Mouse (Mus musculus) embryonic facial prominence, embryonic 15.5 days (tissue): ENCODE data around the gene Maml3. TPM values are rescaled to one million over a fixed set of nuclear protein-coding genes. Genes with fewer than 3 reads are reported as not detected.

Experiments
- ATAC-seq: fragments of 200-750 bp; cut with Nextera tagmentation; 2 replicates; pipeline ENCODE4 v1.8.0; 2017; ENCODE audit warnings: low read depth, moderate TSS enrichment; ENCODE audit not compliant: insufficient number of reproducible peaks, low FRiP score, low TSS enrichment
- H3K27ac ChIP-seq: fragments of 300-500 bp; sonication (generic); replicated peaks from 2 replicates; pipeline ENCODE4 v1.5.1; 2015; ENCODE audit warnings: mild to moderate bottlenecking, inconsistent platforms
- H3K27me3 ChIP-seq: fragments of 300-500 bp; sonication (generic); 2 replicates; pipeline ENCODE4 v1.6.1; 2015; ENCODE audit warnings: inconsistent platforms
- H3K36me3 ChIP-seq: fragments of 300-500 bp; sonication (generic); 2 replicates; pipeline ENCODE4 v1.6.1; 2015; ENCODE audit warnings: mild to moderate bottlenecking, inconsistent platforms
- H3K4me1 ChIP-seq: fragments of 300-500 bp; sonication (generic); 2 replicates; pipeline ENCODE4 v1.6.1; 2015; ENCODE audit warnings: inconsistent platforms
- H3K4me2 ChIP-seq: fragments of 300-500 bp; sonication (generic); replicated peaks from 2 replicates; pipeline ENCODE4 v1.6.1; 2015; ENCODE audit warnings: mild to moderate bottlenecking, inconsistent platforms
- H3K4me3 ChIP-seq: fragments of 300-500 bp; sonication (generic); replicated peaks from 2 replicates; pipeline ENCODE4 v1.5.1; 2015; ENCODE audit warnings: mild to moderate bottlenecking, inconsistent platforms
- H3K9ac ChIP-seq: fragments of 300-500 bp; sonication (generic); 2 replicates; pipeline ENCODE4 v1.6.1; 2015; ENCODE audit warnings: inconsistent platforms
- H3K9me3 ChIP-seq: fragments of 300-500 bp; sonication (generic); replicated peaks from 2 replicates; pipeline ENCODE4 v1.6.1; 2016; ENCODE audit warnings: inconsistent platforms
- WGBS: fragments of 180-500 bp; shearing (Covaris S2); methylation state at CpG from one replicate; pipeline ENCODE4 v1.1.7; 2015; 5-methylcytosine and 5-hydroxymethylcytosine counted together
- polyA plus RNA-seq: library from polyadenylated mRNA; unstranded; fragments of >200 nt; fragmentation: Nextera tagmentation; extraction: Ambion mirVana; gene quantifications from 2 replicates; pipeline ENCODE4 v1.2.1, GENCODE M21; 2015

Gene Maml3
- polyA plus RNA-seq, 1 experiment from 2014 or later, result 6.5 TPM

DNA sequence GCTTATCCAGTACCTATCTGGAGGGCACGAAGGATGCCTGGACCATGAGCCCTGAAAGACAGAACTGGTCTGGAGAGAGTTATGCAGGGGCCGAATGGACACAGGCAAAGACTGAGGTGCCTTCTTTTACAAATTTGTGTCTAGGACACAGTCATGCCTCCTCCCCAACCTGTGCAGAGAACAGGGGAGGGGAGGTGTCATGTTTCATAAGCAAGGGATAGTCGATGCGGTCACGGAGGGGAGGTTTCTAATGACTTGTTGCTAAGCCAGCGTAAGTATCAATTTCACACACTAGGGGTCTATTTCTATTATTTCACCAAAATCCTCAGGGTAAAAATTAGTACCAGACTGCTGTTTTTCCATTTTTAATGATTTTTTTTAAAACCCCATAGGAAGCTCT is 301.0 kb downstream of the Maml3 start:
- no peaks in the 10 kb centered on the region for H3K9me3 ChIP-seq
- no peak overlapping the region for H3K9ac ChIP-seq
- no peak overlapping the region for H3K4me3 ChIP-seq
- H3K4me1 ChIP-seq, result peaks cover 11% of the 10 kb centered on the region; the same call in 1 of the 2 replicates
- no peak overlapping the region for H3K4me2 ChIP-seq
- ATAC-seq, result no peak
- H3K27ac ChIP-seq, result no peak overlapping the region
- 23% methylated on average over 6 of the region's 6 CpGs for WGBS
- H3K36me3 ChIP-seq, result no peaks in the 10 kb centered on the region
- H3K27me3 ChIP-seq, result no peaks in the 10 kb centered on the region

DNA sequence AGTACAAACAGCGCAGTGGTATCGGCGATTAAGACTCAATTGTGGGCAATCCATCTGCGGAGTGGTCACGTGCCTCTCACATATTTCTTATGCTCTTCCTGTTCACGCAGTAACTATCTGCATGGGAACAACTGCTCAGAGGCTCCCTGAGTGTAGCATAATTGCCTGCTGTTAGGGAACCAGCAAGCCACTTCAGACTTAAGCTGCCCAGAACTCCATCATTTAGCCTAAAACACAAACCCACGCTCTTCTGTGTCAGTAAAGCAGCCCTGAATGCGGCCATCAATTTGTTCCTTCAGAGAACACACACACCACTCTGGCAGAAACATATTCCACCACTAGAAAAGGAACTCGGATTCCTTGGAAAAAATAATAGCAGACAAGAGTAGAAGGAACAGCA is 305.2 kb downstream of the Maml3 start:
- no peak overlapping the region for H3K4me3 ChIP-seq
- no peaks in the 10 kb centered on the region for H3K36me3 ChIP-seq
- peaks cover 15% of the 10 kb centered on the region for H3K4me1 ChIP-seq
- no peaks in the 10 kb centered on the region for H3K27me3 ChIP-seq
- ATAC-seq, result no peak
- H3K4me2 ChIP-seq, result no peak overlapping the region
- no peak overlapping the region for H3K27ac ChIP-seq
- H3K9me3 ChIP-seq, result no peaks in the 10 kb centered on the region
- no peak overlapping the region for H3K9ac ChIP-seq
- WGBS, result 84% methylated on average over 9 of the region's 9 CpGs

DNA sequence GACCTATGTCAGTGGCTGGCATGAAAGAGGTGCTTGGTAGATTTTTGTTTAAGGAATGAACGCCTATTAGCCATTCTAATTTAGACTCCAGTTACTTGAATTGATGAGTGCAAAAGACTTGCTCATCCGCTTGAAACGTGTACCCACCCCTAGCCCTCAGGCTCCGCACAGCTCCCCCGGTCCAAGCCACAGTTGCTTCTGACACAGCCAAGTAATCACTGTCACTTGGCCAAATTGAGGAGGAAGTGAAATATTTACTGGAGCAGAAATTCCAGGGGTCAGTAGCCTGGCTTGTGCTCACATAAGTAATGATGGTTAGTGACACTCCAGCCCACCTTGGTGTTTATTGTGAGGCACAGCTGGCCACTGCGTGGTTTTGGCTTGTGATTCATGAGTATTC is 308.0 kb downstream of the Maml3 start:
- 47% methylated on average over 6 of the region's 6 CpGs for WGBS
- no peak overlapping the region for H3K27ac ChIP-seq
- no peak for ATAC-seq
- peaks cover 6% of the 10 kb centered on the region for H3K4me1 ChIP-seq
- H3K9me3 ChIP-seq, result no peaks in the 10 kb centered on the region
- H3K36me3 ChIP-seq, result no peaks in the 10 kb centered on the region
- no peak overlapping the region for H3K9ac ChIP-seq
- peak overlapping the region; percentile 11; the same call in 1 of the 2 replicates for H3K4me2 ChIP-seq
- H3K27me3 ChIP-seq, result no peaks in the 10 kb centered on the region
- H3K4me3 ChIP-seq, result no peak overlapping the region

DNA sequence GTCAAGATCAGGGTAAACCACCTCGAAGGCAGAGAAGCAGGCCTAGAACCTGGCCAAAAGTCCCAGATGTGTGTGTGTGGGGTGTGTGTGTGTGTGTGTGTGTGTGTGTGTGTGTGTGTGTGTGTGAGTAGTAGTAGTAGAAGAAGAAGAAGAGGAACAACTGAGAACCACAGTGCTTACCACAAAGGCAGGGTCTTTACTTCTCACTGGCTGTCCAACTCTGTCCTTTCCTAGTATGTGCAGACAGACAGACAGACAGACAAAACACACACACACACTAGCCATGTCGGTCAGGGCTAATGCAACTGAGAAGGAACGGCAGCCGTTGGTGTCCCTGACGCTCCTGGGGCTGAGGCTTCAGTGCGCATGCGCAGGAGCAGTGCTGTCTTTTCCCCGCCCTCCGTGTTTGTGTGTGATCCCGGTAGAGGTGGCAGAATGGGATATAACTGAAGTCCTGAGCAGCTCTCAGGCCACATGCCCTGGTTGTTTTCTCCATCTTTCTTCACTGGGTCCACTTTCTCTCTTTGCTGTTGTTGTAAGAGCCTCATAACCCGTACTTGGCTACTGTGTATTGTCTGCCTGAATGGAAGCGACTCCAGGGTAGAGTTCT is 308.6 kb downstream of the Maml3 start:
- no peaks in the 10 kb centered on the region for H3K9me3 ChIP-seq
- no peaks in the 10 kb centered on the region for H3K27me3 ChIP-seq
- no peak for ATAC-seq
- WGBS, result 66% methylated on average over 12 of the region's 12 CpGs
- H3K4me2 ChIP-seq, result peak overlapping the region; percentile 11; the same call in 1 of the 2 replicates
- no peak overlapping the region for H3K9ac ChIP-seq
- no peak overlapping the region for H3K27ac ChIP-seq
- peaks cover 6% of the 10 kb centered on the region for H3K4me1 ChIP-seq
- no peak overlapping the region for H3K4me3 ChIP-seq
- H3K36me3 ChIP-seq, result no peaks in the 10 kb centered on the region

DNA sequence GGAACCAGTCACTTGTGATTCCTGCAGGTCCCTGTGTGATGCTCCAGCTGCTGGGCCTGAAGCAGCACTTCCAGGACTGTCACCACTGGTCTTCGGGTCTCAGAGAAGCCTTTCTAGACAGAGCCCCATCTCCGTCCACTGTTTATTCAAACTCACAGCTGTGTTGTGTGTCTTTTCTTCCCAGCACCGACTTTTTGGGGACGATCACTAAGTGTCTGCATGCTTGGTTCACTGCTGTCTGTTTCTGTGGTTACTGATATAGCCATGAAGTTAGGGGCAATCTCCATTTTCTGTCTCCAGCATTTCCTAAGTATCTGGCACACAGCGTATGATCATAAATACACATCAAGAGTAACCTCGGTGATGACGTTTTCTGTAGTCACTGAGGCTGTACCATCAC is 313.3 kb downstream of the Maml3 start:
- ATAC-seq, result no peak
- H3K27ac ChIP-seq, result no peak overlapping the region
- no peaks in the 10 kb centered on the region for H3K36me3 ChIP-seq
- no peaks in the 10 kb centered on the region for H3K27me3 ChIP-seq
- WGBS, result 79% methylated on average over 7 of the region's 7 CpGs
- no peak overlapping the region for H3K9ac ChIP-seq
- peaks cover 21% of the 10 kb centered on the region for H3K4me1 ChIP-seq
- H3K4me2 ChIP-seq, result no peak overlapping the region
- no peaks in the 10 kb centered on the region for H3K9me3 ChIP-seq
- H3K4me3 ChIP-seq, result no peak overlapping the region

DNA sequence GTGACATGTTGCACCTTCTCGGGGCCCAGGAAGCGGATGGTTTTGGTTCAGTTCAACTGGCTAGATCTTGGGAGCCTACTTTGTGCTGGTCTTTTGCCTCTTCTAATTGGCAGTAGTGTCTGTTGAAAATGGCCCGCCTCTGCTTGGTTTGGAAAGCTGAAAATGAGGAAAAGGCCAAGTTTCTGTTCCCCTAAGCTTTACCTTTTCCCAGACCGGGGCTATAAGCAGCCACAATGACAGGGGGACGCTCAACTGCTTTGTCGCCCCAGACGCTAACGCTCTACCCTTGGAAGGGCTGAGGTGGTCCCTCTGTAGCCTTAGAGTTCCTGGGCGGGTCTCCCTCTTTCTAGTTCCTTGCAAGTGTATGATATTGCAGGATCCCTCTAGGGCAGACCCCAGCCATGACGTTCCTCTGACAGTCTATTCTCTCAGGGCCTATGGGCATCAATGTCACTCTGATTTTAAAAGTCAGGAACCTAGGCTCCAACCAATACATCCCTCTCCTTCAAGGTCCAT is 315.4 kb downstream of the Maml3 start:
- Histone ChIP-seq H3K4me3 (peak overlapping the region; percentile 27), H3K27ac (peak overlapping the region; percentile 71), H3K9ac (no peak overlapping the region), H3K4me1 (peaks cover 20% of the 10 kb centered on the region), H3K27me3 (no peaks in the 10 kb centered on the region), H3K9me3 (no peaks in the 10 kb centered on the region), H3K36me3 (no peaks in the 10 kb centered on the region), H3K4me2 (peak overlapping the region; percentile 40)
- WGBS, result 56% methylated on average over 10 of the region's 10 CpGs
- no peak for ATAC-seq

DNA sequence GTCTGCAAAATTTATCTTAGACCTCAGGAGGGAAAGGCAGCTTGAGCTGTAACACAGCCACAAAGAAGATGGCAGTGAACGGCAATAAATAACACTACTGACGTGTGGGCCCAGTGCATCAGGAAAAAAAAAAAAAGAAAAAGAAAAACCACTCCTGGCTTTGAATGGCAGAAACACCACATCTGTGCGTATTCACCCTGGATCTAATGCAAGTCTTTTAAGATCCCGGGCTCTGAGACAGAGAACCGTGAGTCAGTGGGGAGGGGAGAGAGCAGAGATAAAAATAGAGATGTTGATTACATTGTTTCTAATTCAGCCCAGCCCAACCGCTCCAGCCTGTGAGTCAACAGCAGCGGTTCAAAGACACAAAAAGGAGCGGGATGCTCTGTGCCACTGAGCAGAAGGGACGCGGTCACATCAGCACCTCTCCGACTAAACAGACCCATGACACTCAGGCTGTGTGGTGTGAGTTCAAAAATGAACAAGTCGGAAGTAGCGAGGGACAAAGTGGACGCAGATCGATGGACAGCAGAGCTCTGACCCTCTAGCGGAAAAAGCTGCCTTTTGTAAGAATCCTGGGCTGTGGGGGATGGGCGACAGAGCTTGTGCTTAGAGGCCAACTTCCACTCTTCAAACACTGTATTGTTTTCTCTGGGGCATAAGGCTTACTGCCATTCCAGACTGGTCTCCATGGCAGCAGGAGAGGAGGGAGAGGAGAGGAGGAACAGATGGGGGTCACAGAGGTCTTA is 316.1 kb downstream of the Maml3 start:
- Histone ChIP-seq H3K9ac (no peak overlapping the region), H3K27me3 (no peaks in the 10 kb centered on the region), H3K4me1 (peaks cover 20% of the 10 kb centered on the region), H3K9me3 (no peaks in the 10 kb centered on the region), H3K4me3 (peak overlapping the region; percentile 27), H3K4me2 (peak overlapping the region; percentile 40), H3K27ac (peak overlapping the region; percentile 71), H3K36me3 (no peaks in the 10 kb centered on the region)
- WGBS, result 3% methylated on average over 17 of the region's 17 CpGs
- ATAC-seq, result 0 out of 2 replicates have a peak, but pooled peaks have one; percentile 55

DNA sequence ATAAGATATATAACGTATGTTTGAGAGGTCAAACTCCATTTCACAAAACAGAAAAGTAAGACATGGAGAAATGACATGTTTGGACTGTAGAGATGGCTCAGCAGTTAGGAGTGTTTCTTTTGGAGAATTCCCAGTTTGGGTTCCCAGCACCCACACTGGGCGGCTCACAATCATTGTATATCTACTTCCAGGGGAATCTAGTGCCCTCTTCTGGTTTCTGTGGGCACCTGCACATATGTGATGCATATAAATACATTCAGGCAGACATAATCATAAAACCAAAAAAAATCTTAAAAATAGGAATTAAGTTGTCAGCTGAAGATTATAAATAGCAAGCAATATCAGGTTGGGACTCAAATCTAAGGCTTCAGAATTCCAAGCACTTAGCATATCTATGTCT is 316.9 kb downstream of the Maml3 start:
- WGBS, result 95% methylated on average over 2 of the region's 2 CpGs
- H3K4me1 ChIP-seq, result peaks cover 20% of the 10 kb centered on the region

DNA sequence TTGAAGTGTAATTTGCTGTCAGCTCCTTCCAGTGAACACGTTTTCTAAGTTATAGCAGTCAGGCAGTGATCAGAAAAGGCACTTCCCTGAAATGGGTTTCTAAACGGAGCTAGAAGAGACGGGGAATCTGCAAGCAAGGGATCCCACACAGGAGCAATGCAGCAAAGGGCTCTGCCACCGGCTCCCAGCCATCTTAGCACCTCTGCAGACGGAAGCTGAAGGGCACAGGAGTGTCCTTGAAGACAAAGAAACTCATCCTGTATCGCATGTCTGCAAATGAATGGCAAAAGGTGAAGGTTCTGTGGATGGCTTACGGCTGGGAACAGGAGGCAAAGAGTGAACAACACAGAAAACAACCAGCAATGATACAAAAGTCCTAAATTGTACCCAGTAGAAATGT is 319.1 kb downstream of the Maml3 start:
- no peaks in the 10 kb centered on the region for H3K36me3 ChIP-seq
- no peaks in the 10 kb centered on the region for H3K27me3 ChIP-seq
- no peak for ATAC-seq
- H3K9ac ChIP-seq, result no peak overlapping the region
- H3K27ac ChIP-seq, result no peak overlapping the region
- H3K9me3 ChIP-seq, result no peaks in the 10 kb centered on the region
- WGBS, result 83% methylated on average over 7 of the region's 7 CpGs
- no peak overlapping the region for H3K4me2 ChIP-seq
- no peak overlapping the region for H3K4me3 ChIP-seq
- peaks cover 18% of the 10 kb centered on the region for H3K4me1 ChIP-seq

More for the DNA sequence above, 316.9 kb downstream of the Maml3 start:
- Histone ChIP-seq H3K27me3 (no peaks in the 10 kb centered on the region), H3K27ac (no peak overlapping the region), H3K4me2 (no peak overlapping the region), H3K9me3 (no peaks in the 10 kb centered on the region), H3K4me3 (no peak overlapping the region), H3K9ac (no peak overlapping the region), H3K36me3 (no peaks in the 10 kb centered on the region)
- ATAC-seq, result no peak

DNA sequence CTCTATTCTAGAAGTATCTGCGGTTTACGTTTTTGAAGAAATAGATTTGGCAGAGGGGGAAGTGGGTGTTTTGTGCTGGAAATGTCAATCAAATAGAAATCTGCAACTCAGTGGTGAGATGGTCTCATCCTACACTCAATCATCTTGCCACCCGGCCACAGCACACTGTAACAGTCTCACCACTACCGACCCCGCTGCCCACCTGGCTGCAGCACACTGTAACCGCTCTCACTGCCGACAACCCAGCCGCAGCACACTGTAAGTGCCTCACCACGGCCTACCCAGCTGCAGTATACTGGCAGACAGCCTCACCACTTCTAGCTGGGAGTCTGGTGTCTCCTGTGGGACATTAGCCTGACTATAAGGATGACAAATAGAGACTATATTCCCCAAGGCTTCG is 322.7 kb downstream of the Maml3 start:
- H3K9ac ChIP-seq, result no peak overlapping the region
- H3K4me1 ChIP-seq, result peaks cover 12% of the 10 kb centered on the region
- ATAC-seq, result no peak
- no peaks in the 10 kb centered on the region for H3K9me3 ChIP-seq
- no peak overlapping the region for H3K4me2 ChIP-seq
- no peaks in the 10 kb centered on the region for H3K36me3 ChIP-seq
- no peak overlapping the region for H3K4me3 ChIP-seq
- H3K27ac ChIP-seq, result no peak overlapping the region
- 87% methylated on average over 10 of the region's 10 CpGs for WGBS
- H3K27me3 ChIP-seq, result no peaks in the 10 kb centered on the region

DNA sequence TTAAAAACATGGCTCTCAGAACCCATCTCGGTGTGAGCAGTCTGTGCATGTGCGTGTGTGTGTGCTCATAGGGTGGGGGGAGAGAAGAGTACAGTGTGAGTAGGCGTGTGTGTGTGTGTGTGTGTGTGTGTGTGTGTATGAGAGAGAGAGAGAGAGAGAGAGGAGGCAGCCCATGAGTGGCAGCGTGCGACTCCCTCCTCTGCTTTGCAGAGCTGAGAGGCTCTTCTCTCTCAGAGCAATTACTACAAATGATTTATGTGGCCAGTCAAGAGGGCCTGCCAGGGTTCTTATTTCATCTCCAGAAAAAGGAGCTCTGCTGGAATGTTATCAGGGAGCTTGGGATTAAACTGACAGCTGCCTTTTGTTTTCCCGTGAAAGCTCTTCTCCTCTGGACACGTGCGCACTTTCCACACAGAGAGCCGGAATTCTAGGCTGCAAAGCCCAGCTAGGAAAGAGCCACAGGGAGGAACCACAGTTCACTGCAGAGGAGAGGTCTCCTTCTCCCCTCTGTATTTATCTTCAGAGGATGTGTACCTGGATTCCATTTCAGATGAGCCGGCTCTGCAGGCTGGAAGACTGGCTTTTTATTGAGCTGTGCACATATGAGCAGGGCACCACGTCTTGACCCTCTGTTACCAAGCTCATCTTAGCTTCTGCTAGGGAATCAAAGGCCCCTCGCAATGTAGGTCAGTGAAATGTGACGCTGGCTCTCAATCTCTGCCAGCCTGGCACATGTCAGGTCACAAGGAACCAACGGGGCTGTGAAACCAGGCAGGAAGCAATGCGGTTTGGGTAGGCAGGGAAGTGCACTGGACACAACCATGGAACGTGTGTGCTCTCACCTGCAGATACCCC is 325.9 kb downstream of the Maml3 start:
- peaks cover 12% of the 10 kb centered on the region for H3K4me1 ChIP-seq
- ATAC-seq, result peak; percentile 45; the same call in 1 of the 2 replicates
- no peak overlapping the region for H3K4me2 ChIP-seq
- no peaks in the 10 kb centered on the region for H3K9me3 ChIP-seq
- H3K36me3 ChIP-seq, result no peaks in the 10 kb centered on the region
- no peak overlapping the region for H3K4me3 ChIP-seq
- H3K27me3 ChIP-seq, result no peaks in the 10 kb centered on the region
- no peak overlapping the region for H3K9ac ChIP-seq
- 33% methylated on average over 16 of the region's 16 CpGs for WGBS
- peak overlapping the region; percentile 44; the same call in 1 of the 2 replicates for H3K27ac ChIP-seq
